Mouse (Mus musculus) large intestine, adult 2 months (tissue): ENCODE measurements around the gene Tbc1d25. TPM values are rescaled to one million over a fixed set of nuclear protein-coding genes. Genes with fewer than 3 reads are reported as not detected.

Experiments used
- DNase-seq: peaks from one replicate; pipeline ENCODE4 v3.0.0-alpha.2; 2012; ENCODE audit warnings: low read depth, low spot score
- WGBS: fragments of 180-500 bp; shearing (Covaris S2); methylation state at CpG from one replicate; pipeline ENCODE4 v1.1.7; 2018; 5-methylcytosine and 5-hydroxymethylcytosine counted together
- polyA plus RNA-seq: library from polyadenylated mRNA; depleted of rRNA; stranded (reverse); fragments of >200 nt; gene quantifications from 2 replicates; pipeline ENCODE4 v1.2.3, GENCODE M21; 2012; rRNA removed

Gene Tbc1d25
- polyA plus RNA-seq, 1 experiment, result 10.8 TPM

GRCm38 (mm10) chrX:8123821-8124470 lies 52.0 kb downstream of the Tbc1d25 start:
- no peak for DNase-seq
- 79% methylated on average over 6 of the region's 6 CpGs for WGBS

GRCm38 (mm10) chrX:8117264-8117663 lies 58.7 kb downstream of the Tbc1d25 start:
- DNase-seq, result no peak

- WGBS, result 63% methylated on average over 4 of the region's 4 CpGs
- DNase-seq, result no peak
Measured at GRCm38 (mm10) chrX:8115275-8115674, 60.7 kb downstream of the Tbc1d25 start.

- 92% methylated on average over 3 of the region's 3 CpGs for WGBS
Measured at GRCm38 (mm10) chrX:8105019-8105418, 71.0 kb downstream of the Tbc1d25 start.

More at GRCm38 (mm10) chrX:8105019-8105418, 71.0 kb downstream of the Tbc1d25 start:
- no peak for DNase-seq

Other genes starting within 250 kb of the Tbc1d25 start
- gene Eras, start 247.6 kb downstream of the Tbc1d25 start, polyA plus RNA-seq, result not detected in 2 replicates
- 10.8 and 12.5 TPM in 2 replicates for gene Hdac6, start 228.3 kb downstream of the Tbc1d25 start, polyA plus RNA-seq
- gene Gata1, start 198.1 kb downstream of the Tbc1d25 start, polyA plus RNA-seq, result 0.05 and 0.14 TPM in 2 replicates
- gene Glod5, start 157.7 kb downstream of the Tbc1d25 start, polyA plus RNA-seq, result 65.2 and 101 TPM in 2 replicates
- gene Suv39h1, start 101.4 kb downstream of the Tbc1d25 start, polyA plus RNA-seq, result 19.4 and 22.3 TPM in 2 replicates
- gene Was, start 85.7 kb downstream of the Tbc1d25 start, polyA plus RNA-seq, result 5.3 and 7.2 TPM in 2 replicates
- gene Wdr13, start 43.3 kb downstream of the Tbc1d25 start, polyA plus RNA-seq, result 38.4 and 74.3 TPM in 2 replicates
- 76.6 and 101 TPM in 2 replicates for gene Rbm3, start 30.3 kb downstream of the Tbc1d25 start, polyA plus RNA-seq
- 138 and 140 TPM in 2 replicates for gene Ebp, start 17.3 kb upstream of the Tbc1d25 start, polyA plus RNA-seq
- gene Porcn, start 30.3 kb upstream of the Tbc1d25 start, polyA plus RNA-seq, result 6.0 and 6.3 TPM in 2 replicates
- 24.2 and 26.4 TPM in 2 replicates for gene Ftsj1, start 76.2 kb upstream of the Tbc1d25 start, polyA plus RNA-seq
- gene Slc38a5, start 95.0 kb upstream of the Tbc1d25 start, polyA plus RNA-seq, result 0.38 and 0.52 TPM in 2 replicates
- not detected in 2 replicates for gene Ssxb10, start 151.2 kb upstream of the Tbc1d25 start, polyA plus RNA-seq
- not detected in 2 replicates for gene Ssxb9, start 190.8 kb upstream of the Tbc1d25 start, polyA plus RNA-seq
- gene Ssxb1, start 237.1 kb upstream of the Tbc1d25 start, polyA plus RNA-seq, result not detected in 2 replicates